Mouse (Mus musculus) forebrain, embryonic 16.5 days (tissue): ENCODE measurements at regions not wholly inside any gene's neighbourhood (a gene's known extent, or its start where the extent isn't known, plus 50 kb on each side); places are given as distances from the start of the nearest gene placed in this dataset.

ENCODE experiments used
- ATAC-seq: fragments of 200-750 bp; cut with Nextera tagmentation; 2 replicates; pipeline ENCODE4 v1.8.0; 2017; ENCODE audit warnings: mild to moderate bottlenecking, moderate library complexity
- H3K27ac ChIP-seq: fragments of 300-500 bp; sonication (generic); 2 replicates; pipeline ENCODE4 v1.5.1; 2014; ENCODE audit warnings: low read length, control low read depth
- H3K27me3 ChIP-seq: fragments of 300-500 bp; sonication (generic); replicated peaks from 2 replicates; pipeline ENCODE4 v1.6.1; 2014; ENCODE audit warnings: low read length; ENCODE audit not compliant: control insufficient read depth, insufficient read depth
- H3K36me3 ChIP-seq: fragments of 300-500 bp; sonication (generic); 2 replicates; pipeline ENCODE4 v1.6.1; 2014; ENCODE audit not compliant: control insufficient read depth, insufficient read depth
- H3K4me1 ChIP-seq: fragments of 300-500 bp; sonication (generic); replicated peaks from 2 replicates; pipeline ENCODE4 v1.6.1; 2014; ENCODE audit warnings: low read length; ENCODE audit not compliant: control insufficient read depth, insufficient read depth
- H3K4me2 ChIP-seq: fragments of 300-500 bp; sonication (generic); 2 replicates; pipeline ENCODE4 v1.6.1; 2014; ENCODE audit warnings: mild to moderate bottlenecking, low read length, control low read depth
- H3K4me3 ChIP-seq: fragments of 300-500 bp; sonication (generic); replicated peaks from 2 replicates; pipeline ENCODE4 v1.5.1; 2014; ENCODE audit warnings: mild to moderate bottlenecking, low read length, control low read depth
- H3K9ac ChIP-seq: fragments of 300-500 bp; sonication (generic); replicated peaks from 2 replicates; pipeline ENCODE4 v1.6.1; 2014; ENCODE audit warnings: low read depth, low read length, control low read depth
- H3K9me3 ChIP-seq: fragments of 300-500 bp; sonication (generic); 2 replicates; pipeline ENCODE4 v1.6.1; 2016; ENCODE audit warnings: low read length; ENCODE audit not compliant: control insufficient read depth
- WGBS: fragments of 180-500 bp; shearing (Covaris S2); extraction: QIAGEN DNeasy Blood & Tissue Kit; methylation state at CpG from one replicate; pipeline ENCODE4 v1.1.7; 2014; 5-methylcytosine and 5-hydroxymethylcytosine counted together

DNA sequence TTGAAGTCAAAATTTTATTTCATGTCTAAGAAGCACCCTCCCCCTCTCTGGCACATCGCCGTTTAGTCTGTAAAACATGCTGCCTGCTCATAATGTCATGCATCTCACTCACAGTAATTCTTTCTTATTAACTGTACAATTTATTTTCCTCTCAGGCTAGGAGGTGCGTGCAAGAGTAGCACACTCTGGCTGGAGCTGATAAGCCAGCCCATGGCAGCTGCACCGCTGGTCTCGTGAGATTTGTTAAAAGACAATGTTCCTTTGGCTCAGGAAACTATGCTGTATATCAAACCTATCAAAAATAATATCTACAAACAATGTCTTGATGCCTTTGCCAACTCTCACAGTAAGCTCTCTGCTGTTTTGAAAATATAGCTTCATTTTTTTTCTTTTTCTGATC is 179.9 kb downstream of the Ndufa4 start:
- Histone ChIP-seq H3K4me1 (no peaks in the 10 kb centered on the region), H3K9me3 (no peaks in the 10 kb centered on the region), H3K27ac (no peak overlapping the region), H3K9ac (no peak overlapping the region), H3K27me3 (no peaks in the 10 kb centered on the region), H3K4me2 (no peak overlapping the region), H3K36me3 (no peaks in the 10 kb centered on the region), H3K4me3 (no peak overlapping the region)
- ATAC-seq, result peak; percentile 58; the same call in 1 of the 2 replicates
- 62% methylated on average over 5 of the region's 5 CpGs for WGBS

DNA sequence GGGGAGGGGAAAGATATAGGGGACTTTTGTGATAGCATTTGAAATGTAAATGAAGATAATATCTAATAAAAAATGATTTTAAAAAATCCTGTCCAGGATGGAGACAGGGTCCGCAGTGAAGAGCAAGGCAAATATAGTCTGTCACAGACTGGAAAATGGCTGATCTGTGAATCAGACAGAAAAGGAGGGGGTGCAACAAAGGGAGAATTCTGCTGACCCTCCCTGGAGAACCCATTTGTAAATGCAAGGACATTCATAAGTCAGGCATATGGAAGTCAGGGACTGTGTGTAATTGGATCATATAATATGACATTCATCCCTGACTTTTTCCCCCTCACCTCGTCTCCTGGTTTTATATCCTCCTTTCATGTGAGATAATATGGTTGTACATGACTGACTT is 183.8 kb downstream of the Ndufa4 start:
- H3K9me3 ChIP-seq, result no peaks in the 10 kb centered on the region
- no peak overlapping the region for H3K27ac ChIP-seq
- no peak for ATAC-seq
- no peak overlapping the region for H3K4me2 ChIP-seq
- no peak overlapping the region for H3K9ac ChIP-seq
- no peak overlapping the region for H3K4me3 ChIP-seq
- H3K36me3 ChIP-seq, result no peaks in the 10 kb centered on the region
- H3K4me1 ChIP-seq, result no peaks in the 10 kb centered on the region
- no peaks in the 10 kb centered on the region for H3K27me3 ChIP-seq
- WGBS, result 83% methylated on average over 2 of the region's 2 CpGs

DNA sequence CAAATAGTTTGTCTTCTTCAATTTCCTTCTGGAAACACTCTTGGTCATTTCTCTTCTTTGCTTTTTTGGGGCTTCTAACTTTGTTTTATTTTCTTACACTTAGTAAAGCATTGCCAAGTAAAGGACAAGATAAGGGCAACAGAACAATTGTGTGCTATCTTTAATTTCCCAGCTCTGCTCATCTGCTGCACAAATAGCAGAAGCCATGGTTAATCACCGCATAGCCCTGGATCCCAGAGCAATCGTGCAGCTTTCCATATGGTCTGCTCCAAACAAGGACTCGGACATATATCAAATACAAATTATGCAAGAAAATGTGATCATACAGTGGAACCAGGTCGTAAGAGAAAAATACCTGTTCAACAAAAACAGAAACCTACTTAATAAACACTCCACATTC is 187.0 kb downstream of the Ndufa4 start:
- H3K4me1 ChIP-seq, result no peaks in the 10 kb centered on the region
- no peak overlapping the region for H3K4me3 ChIP-seq
- no peaks in the 10 kb centered on the region for H3K27me3 ChIP-seq
- H3K9me3 ChIP-seq, result no peaks in the 10 kb centered on the region
- H3K4me2 ChIP-seq, result no peak overlapping the region
- H3K9ac ChIP-seq, result no peak overlapping the region
- no peak for ATAC-seq
- H3K27ac ChIP-seq, result no peak overlapping the region
- 92% methylated on average over 4 of the region's 4 CpGs for WGBS
- no peaks in the 10 kb centered on the region for H3K36me3 ChIP-seq

DNA sequence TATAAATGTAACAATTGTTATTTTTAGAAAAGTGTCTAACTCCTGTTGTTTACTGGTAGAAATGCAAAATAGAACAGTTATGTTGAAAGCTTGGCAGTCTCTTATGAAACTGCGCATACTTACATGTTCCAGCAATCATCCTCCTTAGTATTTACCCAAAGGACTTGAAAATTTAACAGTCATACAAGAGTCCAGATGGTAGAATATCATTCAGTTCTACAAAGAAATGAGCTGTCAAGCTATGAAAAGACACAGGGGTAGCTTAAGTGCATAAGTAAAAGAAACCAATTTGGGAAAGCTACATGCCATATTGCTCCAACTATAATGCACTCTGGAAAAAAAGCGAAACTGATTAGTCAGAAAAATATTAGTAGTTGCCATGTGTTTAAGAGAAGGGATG is 196.7 kb downstream of the Ndufa4 start:
- Histone ChIP-seq H3K27me3 (no peaks in the 10 kb centered on the region), H3K36me3 (no peaks in the 10 kb centered on the region), H3K4me3 (no peak overlapping the region), H3K4me1 (no peaks in the 10 kb centered on the region), H3K27ac (no peak overlapping the region), H3K9me3 (peaks cover 2% of the 10 kb centered on the region; the same call in 1 of the 2 replicates), H3K9ac (no peak overlapping the region), H3K4me2 (no peak overlapping the region)
- WGBS, result 65% methylated on average over 2 of the region's 2 CpGs
- ATAC-seq, result peak; percentile 97

DNA sequence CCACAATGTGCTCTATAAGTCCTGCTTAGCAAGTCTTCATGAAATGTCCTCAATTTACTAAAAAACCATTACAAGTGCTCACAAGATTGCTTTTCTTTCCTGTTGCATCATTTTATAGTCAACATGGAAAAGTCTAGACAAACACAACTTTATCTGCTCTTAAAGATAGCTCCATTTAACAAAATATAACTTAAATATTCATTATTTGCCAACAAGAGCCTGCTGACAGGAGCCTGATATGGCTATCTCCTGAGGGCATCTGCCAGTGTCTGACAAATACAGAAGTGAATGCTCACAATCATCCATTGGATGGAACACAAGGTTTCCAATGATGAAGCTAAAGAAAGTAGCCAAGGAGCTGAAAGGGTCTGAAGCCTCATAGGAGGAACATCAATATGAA is 197.8 kb downstream of the Ndufa4 start:
- no peak for ATAC-seq
- no peak overlapping the region for H3K9ac ChIP-seq
- H3K4me2 ChIP-seq, result no peak overlapping the region
- no peaks in the 10 kb centered on the region for H3K4me1 ChIP-seq
- H3K9me3 ChIP-seq, result peaks cover 2% of the 10 kb centered on the region; the same call in 1 of the 2 replicates
- H3K27me3 ChIP-seq, result no peaks in the 10 kb centered on the region
- no peak overlapping the region for H3K4me3 ChIP-seq
- H3K27ac ChIP-seq, result no peak overlapping the region
- no peaks in the 10 kb centered on the region for H3K36me3 ChIP-seq
